Mouse (Mus musculus) forebrain, embryonic 13.5 days (tissue): ENCODE results near the gene Dctpp1. TPM values are rescaled to one million over a fixed set of nuclear protein-coding genes. Genes with fewer than 3 reads are reported as not detected.

ENCODE experiments used
- ATAC-seq: fragments of 200-750 bp; cut with Nextera tagmentation; 2 replicates; pipeline ENCODE4 v1.8.0; 2017
- H3K27ac ChIP-seq: fragments of 300-500 bp; sonication (generic); 2 replicates; pipeline ENCODE4 v1.5.1; 2015; ENCODE audit warnings: inconsistent platforms, mild to moderate bottlenecking, moderate library complexity
- H3K27me3 ChIP-seq: fragments of 300-500 bp; sonication (generic); 2 replicates; pipeline ENCODE4 v1.6.1; 2015; ENCODE audit warnings: mild to moderate bottlenecking, inconsistent platforms
- H3K36me3 ChIP-seq: fragments of 300-500 bp; sonication (generic); 2 replicates; pipeline ENCODE4 v1.6.1; 2015; ENCODE audit warnings: mild to moderate bottlenecking, inconsistent platforms; ENCODE audit not compliant: poor library complexity, severe bottlenecking
- H3K4me1 ChIP-seq: fragments of 300-500 bp; sonication (generic); 2 replicates; pipeline ENCODE4 v1.6.1; 2015; ENCODE audit warnings: inconsistent platforms
- H3K4me2 ChIP-seq: fragments of 300-500 bp; sonication (generic); 2 replicates; pipeline ENCODE4 v1.6.1; 2015; ENCODE audit warnings: inconsistent platforms, mild to moderate bottlenecking, moderate library complexity
- H3K4me3 ChIP-seq: fragments of 300-500 bp; sonication (generic); 2 replicates; pipeline ENCODE4 v1.5.1; 2015; ENCODE audit warnings: mild to moderate bottlenecking, inconsistent platforms
- H3K9ac ChIP-seq: fragments of 300-500 bp; sonication (generic); 2 replicates; pipeline ENCODE4 v1.6.1; 2015; ENCODE audit warnings: mild to moderate bottlenecking, inconsistent platforms
- H3K9me3 ChIP-seq: fragments of 300-500 bp; sonication (generic); replicated peaks from 2 replicates; pipeline ENCODE4 v1.6.1; 2016; ENCODE audit warnings: inconsistent platforms
- WGBS: fragments of 180-500 bp; shearing (Covaris S2); methylation state at CpG from one replicate; pipeline ENCODE4 v1.1.7; 2015; 5-methylcytosine and 5-hydroxymethylcytosine counted together
- polyA plus RNA-seq: library from polyadenylated mRNA; unstranded; fragments of >200 nt; fragmentation: Nextera tagmentation; extraction: Ambion mirVana; gene quantifications from 2 replicates; pipeline ENCODE4 v1.2.1, GENCODE M21; 2015

Gene Dctpp1
- polyA plus RNA-seq, 1 experiment from 2014 or later = 224 TPM

GRCm38 (mm10) chr7:127224616-127225015 is 35.9 kb downstream of the Dctpp1 start:
- H3K9me3 ChIP-seq = no peaks in the 10 kb centered on the region
- WGBS = 92% methylated on average over 6 of the region's 6 CpGs

GRCm38 (mm10) chr7:127223515-127224478 is 36.7 kb downstream of the Dctpp1 start:
- H3K27me3 ChIP-seq = no peaks in the 10 kb centered on the region
- H3K9ac ChIP-seq = no peak overlapping the region
- no peaks in the 10 kb centered on the region for H3K9me3 ChIP-seq
- no peaks in the 10 kb centered on the region for H3K4me1 ChIP-seq
- H3K36me3 ChIP-seq = peaks cover 8% of the 10 kb centered on the region; the same call in 1 of the 2 replicates
- WGBS = 90% methylated on average over 6 of the region's 6 CpGs
- H3K4me2 ChIP-seq = no peak overlapping the region
- no peak overlapping the region for H3K27ac ChIP-seq
- no peak for ATAC-seq
- no peak overlapping the region for H3K4me3 ChIP-seq

More at GRCm38 (mm10) chr7:127224616-127225015, 35.9 kb downstream of the Dctpp1 start:
- Histone ChIP-seq H3K27ac (no peak overlapping the region), H3K4me3 (no peak overlapping the region), H3K36me3 (peaks cover 14% of the 10 kb centered on the region; the same call in 1 of the 2 replicates), H3K4me2 (no peak overlapping the region), H3K27me3 (no peaks in the 10 kb centered on the region), H3K4me1 (peaks cover 2% of the 10 kb centered on the region), H3K9ac (no peak overlapping the region)
- no peak for ATAC-seq

DNA sequence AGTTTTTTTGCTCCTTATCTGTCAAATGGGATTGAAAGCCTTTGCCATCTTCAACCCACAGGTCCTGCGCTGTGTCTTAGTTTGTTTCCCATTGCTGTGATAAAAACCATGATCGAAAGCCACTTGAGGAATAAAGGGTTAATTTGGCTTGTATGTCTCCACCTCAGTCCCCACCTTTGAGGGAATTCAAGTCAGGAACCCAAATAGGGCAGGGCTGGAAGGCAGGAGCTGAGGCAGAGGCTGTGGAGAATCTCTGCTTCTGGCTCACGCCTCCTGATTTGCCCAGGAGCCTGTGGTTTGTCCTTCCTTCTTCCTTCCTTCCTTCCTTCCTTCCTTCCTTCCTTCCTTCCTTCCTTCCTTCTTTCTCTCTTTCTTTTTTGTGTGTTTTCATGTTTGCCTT is 37.4 kb downstream of the Dctpp1 start:
- no peak for ATAC-seq
- H3K36me3 ChIP-seq = peaks cover 5% of the 10 kb centered on the region; the same call in 1 of the 2 replicates
- H3K4me3 ChIP-seq = no peak overlapping the region
- no peaks in the 10 kb centered on the region for H3K27me3 ChIP-seq
- no peaks in the 10 kb centered on the region for H3K4me1 ChIP-seq
- no peak overlapping the region for H3K9ac ChIP-seq
- no peak overlapping the region for H3K27ac ChIP-seq
- 98% methylated on average over 3 of the region's 3 CpGs for WGBS
- no peaks in the 10 kb centered on the region for H3K9me3 ChIP-seq
- H3K4me2 ChIP-seq = no peak overlapping the region

DNA sequence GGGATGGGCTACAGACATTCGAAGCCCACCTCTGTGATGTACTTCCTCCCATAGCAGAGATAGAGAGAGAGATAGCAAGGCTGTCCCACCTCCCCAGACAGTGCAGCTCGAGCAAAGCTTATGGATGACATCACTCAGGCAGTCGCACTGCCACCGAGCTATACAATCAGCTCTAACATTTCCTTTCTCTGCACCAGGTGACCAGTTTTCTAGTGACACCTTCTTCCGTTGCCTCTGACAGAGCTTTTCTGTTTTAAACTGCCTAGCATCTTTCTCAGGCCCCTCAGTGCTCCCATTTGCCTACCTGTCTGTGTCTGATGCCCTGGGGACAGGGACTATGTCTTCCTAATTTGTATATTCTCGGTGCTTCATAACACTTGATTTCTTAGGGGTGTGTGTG is 40.1 kb downstream of the Dctpp1 start:
- no peak overlapping the region for H3K4me3 ChIP-seq
- no peak overlapping the region for H3K4me2 ChIP-seq
- WGBS = 86% methylated on average over 6 of the region's 6 CpGs
- H3K4me1 ChIP-seq = no peaks in the 10 kb centered on the region
- peaks cover 5% of the 10 kb centered on the region; the same call in 1 of the 2 replicates for H3K36me3 ChIP-seq
- no peak overlapping the region for H3K27ac ChIP-seq
- H3K9me3 ChIP-seq = no peaks in the 10 kb centered on the region
- H3K27me3 ChIP-seq = no peaks in the 10 kb centered on the region
- H3K9ac ChIP-seq = no peak overlapping the region
- ATAC-seq = no peak

GRCm38 (mm10) chr7:127218670-127219069 is 41.8 kb downstream of the Dctpp1 start:
- Histone ChIP-seq H3K36me3 (peaks cover 3% of the 10 kb centered on the region; the same call in 1 of the 2 replicates), H3K27ac (no peak overlapping the region), H3K27me3 (peaks cover 9% of the 10 kb centered on the region), H3K4me3 (no peak overlapping the region), H3K4me2 (no peak overlapping the region), H3K9ac (no peak overlapping the region), H3K4me1 (peaks cover 5% of the 10 kb centered on the region; the same call in 1 of the 2 replicates), H3K9me3 (no peaks in the 10 kb centered on the region)
- ATAC-seq = no peak
- WGBS = 95% methylated on average over 4 of the region's 4 CpGs

GRCm38 (mm10) chr7:127217901-127218642 is 42.4 kb downstream of the Dctpp1 start:
- Histone ChIP-seq H3K36me3 (no peaks in the 10 kb centered on the region; the same call in 1 of the 2 replicates), H3K9me3 (no peaks in the 10 kb centered on the region), H3K4me3 (no peak overlapping the region), H3K4me1 (peaks cover 5% of the 10 kb centered on the region; the same call in 1 of the 2 replicates), H3K27me3 (peaks cover 9% of the 10 kb centered on the region), H3K9ac (no peak overlapping the region), H3K4me2 (no peak overlapping the region), H3K27ac (no peak overlapping the region)
- no peak for ATAC-seq
- 86% methylated on average over 10 of the region's 10 CpGs for WGBS

DNA sequence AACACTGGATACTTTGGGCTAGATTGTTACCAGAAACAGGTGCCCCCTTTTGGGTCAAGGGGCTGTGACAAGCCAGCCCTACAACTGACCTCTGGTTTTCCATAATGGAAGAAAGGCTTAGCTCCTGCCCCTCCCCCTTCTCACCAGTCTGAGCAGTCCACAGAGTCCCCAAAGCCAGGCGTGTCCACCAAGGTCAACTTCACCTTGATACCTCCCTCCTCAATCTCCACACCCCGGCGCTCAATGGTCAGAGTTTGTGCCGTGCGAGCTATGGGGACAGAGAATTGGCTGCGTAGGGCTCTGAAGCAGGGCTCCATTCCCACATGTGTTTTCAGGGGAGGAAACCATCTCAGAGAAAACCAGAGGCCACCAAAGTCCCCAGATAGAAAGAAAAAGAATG is 43.0 kb downstream of the Dctpp1 start:
- H3K27me3 ChIP-seq = peaks cover 9% of the 10 kb centered on the region
- no peak overlapping the region for H3K4me3 ChIP-seq
- 94% methylated on average over 6 of the region's 6 CpGs for WGBS
- H3K4me1 ChIP-seq = peaks cover 5% of the 10 kb centered on the region; the same call in 1 of the 2 replicates
- no peak overlapping the region for H3K27ac ChIP-seq
- H3K9ac ChIP-seq = no peak overlapping the region
- no peaks in the 10 kb centered on the region for H3K9me3 ChIP-seq
- no peak for ATAC-seq
- H3K4me2 ChIP-seq = no peak overlapping the region
- no peaks in the 10 kb centered on the region; the same call in 1 of the 2 replicates for H3K36me3 ChIP-seq

DNA sequence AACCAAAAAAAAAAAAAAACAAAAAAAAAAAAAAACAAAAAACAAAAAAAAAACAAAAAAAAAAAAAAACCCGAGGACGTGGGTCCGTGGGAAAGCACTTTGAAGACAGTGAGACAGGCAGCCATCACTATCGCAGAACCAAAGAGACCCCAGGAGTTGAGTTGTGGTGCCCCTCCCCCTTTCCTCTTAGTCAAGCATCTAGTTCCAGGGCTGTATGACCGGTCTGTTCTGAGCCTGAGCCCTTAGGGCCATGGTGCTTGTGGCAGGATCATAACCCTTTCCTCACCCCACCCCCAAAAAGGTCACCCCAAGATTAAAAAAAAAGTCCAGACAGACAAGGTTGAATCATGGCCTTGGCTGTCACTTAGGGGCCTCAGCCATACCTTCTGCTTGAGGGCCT is 44.2 kb downstream of the Dctpp1 start:
- H3K9me3 ChIP-seq = no peaks in the 10 kb centered on the region
- no peaks in the 10 kb centered on the region for H3K36me3 ChIP-seq
- no peak overlapping the region for H3K4me2 ChIP-seq
- peaks cover 9% of the 10 kb centered on the region for H3K27me3 ChIP-seq
- no peak for ATAC-seq
- H3K4me1 ChIP-seq = peaks cover 5% of the 10 kb centered on the region; the same call in 1 of the 2 replicates
- no peak overlapping the region for H3K4me3 ChIP-seq
- no peak overlapping the region for H3K9ac ChIP-seq
- no peak overlapping the region for H3K27ac ChIP-seq
- 80% methylated on average over 5 of the region's 5 CpGs for WGBS

GRCm38 (mm10) chr7:127214981-127215871 is 45.3 kb downstream of the Dctpp1 start:
- H3K27ac ChIP-seq = no peak overlapping the region
- peak overlapping the region; percentile 14; the same call in 1 of the 2 replicates for H3K4me3 ChIP-seq
- H3K27me3 ChIP-seq = peaks cover 9% of the 10 kb centered on the region
- no peaks in the 10 kb centered on the region for H3K36me3 ChIP-seq
- H3K4me2 ChIP-seq = peak overlapping the region; percentile 48
- peaks cover 5% of the 10 kb centered on the region; the same call in 1 of the 2 replicates for H3K4me1 ChIP-seq
- peak; percentile 36; the same call in 1 of the 2 replicates for ATAC-seq
- no peaks in the 10 kb centered on the region for H3K9me3 ChIP-seq
- WGBS = 29% methylated on average over 33 of the region's 33 CpGs
- H3K9ac ChIP-seq = peak overlapping the region; percentile 30; the same call in 1 of the 2 replicates

DNA sequence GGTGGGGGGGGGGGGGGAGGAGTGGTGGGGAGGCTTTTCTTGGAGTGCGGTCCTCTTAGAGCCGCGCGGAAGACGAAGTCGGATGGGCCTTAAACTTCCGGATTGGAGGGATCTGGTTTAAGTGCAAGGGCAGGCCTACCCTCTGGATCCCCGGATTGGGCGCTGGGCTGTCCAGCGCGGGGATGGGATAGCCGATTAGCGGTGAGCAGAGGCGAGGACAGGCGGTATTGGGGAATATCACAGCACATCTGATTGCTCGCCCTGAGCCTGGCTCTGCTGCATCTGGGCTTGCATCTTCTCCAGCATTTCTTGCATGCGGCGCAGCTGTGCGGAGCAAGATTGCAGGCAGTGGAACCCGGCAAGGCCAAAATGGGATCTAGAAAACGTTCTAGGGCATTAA is 46.0 kb downstream of the Dctpp1 start:
- Histone ChIP-seq H3K36me3 (no peaks in the 10 kb centered on the region), H3K4me2 (no peak overlapping the region), H3K27ac (no peak overlapping the region), H3K9ac (0 out of 2 replicates have a peak overlapping the region, but pooled peaks have one; percentile 30), H3K9me3 (no peaks in the 10 kb centered on the region), H3K27me3 (peaks cover 9% of the 10 kb centered on the region), H3K4me3 (0 out of 2 replicates have a peak overlapping the region, but pooled peaks have one; percentile 14), H3K4me1 (peaks cover 12% of the 10 kb centered on the region; the same call in 1 of the 2 replicates)
- ATAC-seq = no peak
- 33% methylated on average over 21 of the region's 21 CpGs for WGBS

DNA sequence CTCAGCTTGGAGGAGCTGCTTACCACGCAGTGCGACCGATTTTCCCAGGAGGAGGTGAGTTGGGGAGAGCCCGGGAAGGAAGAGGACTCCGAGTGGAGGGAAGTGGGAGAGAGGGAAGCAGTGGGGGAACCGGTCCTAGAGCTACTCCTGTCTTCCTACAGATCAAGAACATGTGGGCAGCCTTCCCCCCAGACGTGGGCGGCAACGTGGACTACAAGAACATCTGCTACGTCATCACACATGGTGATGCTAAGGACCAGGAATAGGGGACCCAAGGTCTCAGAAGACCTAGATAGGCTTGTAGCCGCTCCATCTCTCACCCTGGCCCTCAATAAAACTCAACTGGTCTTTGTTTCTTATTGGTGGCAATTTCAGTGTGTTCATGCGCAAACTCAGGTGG is 46.6 kb downstream of the Dctpp1 start:
- Histone ChIP-seq H3K36me3 (no peaks in the 10 kb centered on the region), H3K4me2 (no peak overlapping the region), H3K27ac (no peak overlapping the region), H3K9me3 (no peaks in the 10 kb centered on the region), H3K9ac (no peak overlapping the region), H3K4me3 (no peak overlapping the region), H3K4me1 (peaks cover 15% of the 10 kb centered on the region), H3K27me3 (peaks cover 9% of the 10 kb centered on the region)
- ATAC-seq = no peak
- WGBS = 56% methylated on average over 12 of the region's 12 CpGs
